Mouse (Mus musculus) limb, embryonic 13.5 days (tissue): ENCODE results near the gene F5. TPM values are rescaled to one million over a fixed set of nuclear protein-coding genes. Genes with fewer than 3 reads are reported as not detected.
A peak's percentile ranks its signal among the peaks of the same experiment; 100 is the strongest.

Experiments used
- ATAC-seq: fragments of 200-750 bp; cut with Nextera tagmentation; 2 replicates; pipeline ENCODE4 v1.8.0; 2017; ENCODE audit warnings: low read depth, moderate number of reproducible peaks, moderate TSS enrichment; ENCODE audit not compliant: low FRiP score
- H3K27ac ChIP-seq: fragments of 300-500 bp; sonication (generic); 2 replicates; pipeline ENCODE4 v1.5.1; 2015; ENCODE audit warnings: inconsistent platforms, mild to moderate bottlenecking, moderate library complexity
- H3K27me3 ChIP-seq: fragments of 300-500 bp; sonication (generic); 2 replicates; pipeline ENCODE4 v1.6.1; 2015; ENCODE audit warnings: mild to moderate bottlenecking, inconsistent platforms
- H3K36me3 ChIP-seq: fragments of 300-500 bp; sonication (generic); 2 replicates; pipeline ENCODE4 v1.6.1; 2015; ENCODE audit warnings: inconsistent platforms, mild to moderate bottlenecking, moderate library complexity
- H3K4me1 ChIP-seq: fragments of 300-500 bp; sonication (generic); 2 replicates; pipeline ENCODE4 v1.6.1; 2015; ENCODE audit warnings: inconsistent platforms
- H3K4me2 ChIP-seq: fragments of 300-500 bp; sonication (generic); replicated peaks from 2 replicates; pipeline ENCODE4 v1.6.1; 2015; ENCODE audit warnings: inconsistent platforms, mild to moderate bottlenecking, moderate library complexity
- H3K4me3 ChIP-seq: fragments of 300-500 bp; sonication (generic); 2 replicates; pipeline ENCODE4 v1.5.1; 2015; ENCODE audit warnings: moderate library complexity, mild to moderate bottlenecking, inconsistent platforms
- H3K9ac ChIP-seq: fragments of 300-500 bp; sonication (generic); 2 replicates; pipeline ENCODE4 v1.6.1; 2015; ENCODE audit warnings: mild to moderate bottlenecking, inconsistent platforms
- H3K9me3 ChIP-seq: fragments of 300-500 bp; sonication (generic); 2 replicates; pipeline ENCODE4 v1.6.1; 2016; ENCODE audit warnings: inconsistent platforms
- WGBS: fragments of 180-500 bp; shearing (Covaris S2); methylation state at CpG from one replicate; pipeline ENCODE4 v1.1.7; 2015; 5-methylcytosine and 5-hydroxymethylcytosine counted together
- polyA plus RNA-seq: library from polyadenylated mRNA; unstranded; fragments of >200 nt; fragmentation: Nextera tagmentation; extraction: Ambion mirVana; gene quantifications from 2 replicates; pipeline ENCODE4 v1.2.1, GENCODE M21; 2015

F5 gene
- polyA plus RNA-seq, result 0.09 and 0.24 TPM in 2 replicates

DNA sequence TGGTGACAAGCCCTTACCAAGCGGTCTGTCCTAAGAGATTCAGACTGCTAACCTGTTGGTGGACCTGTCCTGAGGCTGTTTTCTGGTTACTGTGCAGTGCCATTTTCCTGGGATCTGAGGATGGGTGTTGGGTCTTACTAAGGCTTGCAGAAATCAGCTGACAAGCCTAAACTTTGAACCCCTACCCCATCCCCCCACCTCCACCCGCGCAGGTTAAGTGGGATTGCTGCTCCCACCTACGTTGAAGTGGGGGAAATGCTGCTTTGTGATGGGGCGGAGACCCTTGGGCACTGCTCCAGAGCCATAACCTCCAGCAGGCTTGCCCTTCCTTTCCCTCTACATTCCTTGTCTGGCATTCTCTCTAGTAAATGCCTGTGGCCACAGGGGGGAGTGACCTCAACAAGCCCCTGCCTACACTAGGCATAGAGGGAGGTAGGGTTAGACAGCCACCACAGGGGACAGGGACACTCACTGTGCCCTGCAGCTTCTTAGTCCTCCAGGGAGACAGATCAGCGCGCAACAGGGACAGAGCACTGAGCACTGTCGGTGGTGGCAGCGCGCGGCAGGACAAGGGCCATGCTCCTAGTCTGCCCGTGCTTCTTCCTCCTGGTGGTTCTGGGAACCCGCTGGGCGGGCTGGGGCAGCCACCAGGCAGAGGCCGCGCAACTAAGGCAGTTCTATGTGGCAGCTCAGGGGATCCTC, at the start of gene F5:
Gene F5, plus strand, starts transcription at position 452 of the 702 bp plus-strand sequence.
- H3K4me3 ChIP-seq, result no peak within 1 kb of the TSS
- H3K9ac ChIP-seq, result no peak within 1 kb of the TSS
- H3K4me1 ChIP-seq, result peaks cover 7% of the 10 kb centered on the region
- no peak within 1 kb of the TSS for H3K27ac ChIP-seq
- H3K27me3 ChIP-seq, result peaks cover 6% of the 10 kb centered on the region; the same call in 1 of the 2 replicates
- ATAC-seq, result no peak
- H3K4me2 ChIP-seq, result peak within 1 kb of the TSS; percentile 42; the same call in 1 of the 2 replicates
- no peaks in the 10 kb centered on the region for H3K36me3 ChIP-seq
- no peaks in the 10 kb centered on the region for H3K9me3 ChIP-seq
- WGBS, result 17% methylated on average over 16 of the region's 16 CpGs

DNA sequence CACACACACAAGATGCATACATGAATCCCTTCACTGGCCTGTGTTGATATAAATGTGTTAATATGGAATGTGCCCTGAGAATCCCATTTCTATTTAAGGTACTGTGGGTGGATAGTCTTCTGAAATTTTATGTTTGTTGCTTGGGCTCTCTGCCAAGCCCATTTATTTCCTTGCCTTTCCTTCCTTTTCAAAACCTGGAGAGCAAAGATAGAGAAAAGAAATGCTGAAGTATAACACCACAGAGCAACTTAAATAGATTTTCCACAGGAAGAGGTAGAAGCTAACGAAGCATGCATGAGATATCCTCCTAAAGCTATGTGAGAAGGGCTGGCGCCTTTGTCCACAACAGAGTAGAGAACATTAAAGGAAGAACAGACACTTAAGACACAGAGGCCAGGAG, 41.9 kb upstream of the F5 start:
- WGBS, result 86% methylated on average over 2 of the region's 2 CpGs
- no peak for ATAC-seq
- no peaks in the 10 kb centered on the region for H3K4me1 ChIP-seq
- no peaks in the 10 kb centered on the region for H3K36me3 ChIP-seq
- H3K4me2 ChIP-seq, result no peak overlapping the region
- H3K4me3 ChIP-seq, result no peak overlapping the region
- no peaks in the 10 kb centered on the region for H3K9me3 ChIP-seq
- H3K27me3 ChIP-seq, result no peaks in the 10 kb centered on the region
- H3K27ac ChIP-seq, result no peak overlapping the region
- no peak overlapping the region for H3K9ac ChIP-seq

DNA sequence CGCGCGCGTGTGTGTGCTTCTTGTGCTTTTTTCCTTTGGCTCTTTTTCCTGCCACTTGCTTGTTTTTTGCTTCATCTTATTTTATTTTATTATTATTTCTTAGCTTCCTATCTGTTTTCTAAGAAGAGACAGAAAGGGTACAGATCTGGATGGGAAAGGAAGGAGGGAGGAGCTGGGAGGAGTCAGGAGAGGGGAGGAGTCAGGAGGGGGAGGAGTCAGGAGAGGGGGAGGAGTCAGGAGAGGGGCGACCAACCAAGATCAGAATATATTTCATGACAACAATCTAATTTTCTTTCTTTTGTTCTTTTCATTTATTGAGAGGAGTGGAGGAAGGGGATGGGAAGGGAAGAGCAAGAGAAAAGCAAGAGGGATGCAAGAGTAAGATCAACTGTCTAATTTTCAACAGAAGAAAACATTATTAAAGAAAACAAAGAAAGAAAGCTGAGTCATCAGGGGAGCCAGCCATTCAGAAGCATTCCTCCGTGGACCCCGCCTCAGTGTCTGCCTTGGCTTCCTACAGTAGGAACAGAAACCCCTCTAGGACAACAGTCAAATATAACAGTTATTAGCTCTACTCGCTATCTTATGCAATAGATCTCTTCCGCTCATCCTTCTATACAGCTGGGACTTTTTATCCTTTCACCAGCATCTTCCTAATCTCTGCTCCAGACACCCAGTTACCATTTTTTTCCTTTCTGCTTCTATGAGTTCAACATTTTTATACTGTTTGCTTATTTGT, 40.9 kb upstream of the F5 start:
- Histone ChIP-seq H3K9ac (no peak overlapping the region), H3K9me3 (no peaks in the 10 kb centered on the region), H3K4me3 (no peak overlapping the region), H3K36me3 (no peaks in the 10 kb centered on the region), H3K27me3 (no peaks in the 10 kb centered on the region), H3K4me2 (no peak overlapping the region), H3K4me1 (no peaks in the 10 kb centered on the region), H3K27ac (no peak overlapping the region)
- 94% methylated on average over 9 of the region's 9 CpGs for WGBS
- no peak for ATAC-seq

DNA sequence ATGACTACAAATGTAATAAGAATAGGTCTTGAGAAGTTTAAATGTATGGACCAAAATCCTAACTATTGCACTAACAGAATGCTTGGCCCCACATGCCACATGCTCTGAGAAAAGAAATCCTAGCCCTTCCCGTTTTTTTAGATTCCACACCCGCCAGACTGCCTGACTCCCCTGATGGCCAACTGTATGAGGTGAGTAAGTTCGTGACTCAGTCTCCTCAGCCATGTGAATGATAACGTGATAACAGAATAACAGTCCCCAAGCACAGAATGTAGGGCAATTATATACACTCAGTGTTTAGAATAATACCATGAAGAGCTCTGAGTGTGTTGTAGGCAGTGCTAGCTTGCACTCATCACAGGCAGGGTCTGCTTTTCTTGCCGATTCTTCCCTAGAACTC, 37.4 kb upstream of the F5 start:
- Histone ChIP-seq H3K4me1 (0 out of 2 replicates have a peak, but pooled peaks cover 3% of the 10 kb centered on the region), H3K9ac (no peak overlapping the region), H3K36me3 (no peaks in the 10 kb centered on the region), H3K27ac (no peak overlapping the region), H3K9me3 (no peaks in the 10 kb centered on the region), H3K4me3 (no peak overlapping the region), H3K4me2 (no peak overlapping the region), H3K27me3 (no peaks in the 10 kb centered on the region)
- ATAC-seq, result no peak
- WGBS, result 76% methylated on average over 5 of the region's 5 CpGs

DNA sequence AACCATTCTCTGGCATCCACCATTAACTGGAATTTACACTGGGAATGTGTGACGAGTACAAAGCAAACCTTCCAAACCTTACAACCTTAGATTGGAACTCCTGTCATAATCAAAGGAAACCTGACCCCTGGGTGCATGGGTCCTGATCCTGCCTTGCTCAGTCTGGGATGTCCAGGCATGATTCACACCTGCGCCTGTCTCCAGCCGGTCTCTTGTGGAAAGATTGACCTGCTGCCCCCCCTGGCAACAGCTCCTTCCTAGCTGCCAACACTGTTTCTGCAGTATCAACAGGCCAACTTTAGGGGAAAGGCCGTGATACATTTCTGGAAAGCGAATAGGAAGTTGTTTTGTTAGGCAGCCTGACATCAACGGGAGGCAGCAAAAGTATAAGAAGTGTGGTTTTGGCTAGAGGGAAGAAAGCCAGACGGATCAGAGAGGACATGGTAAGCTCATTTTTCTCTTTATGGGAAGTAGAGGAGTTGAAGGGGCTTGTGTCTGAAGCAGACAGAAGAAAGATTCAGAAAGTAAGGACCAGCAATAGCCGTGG, 36.6 kb upstream of the F5 start, which contains the start of gene Selp:
Gene Selp, plus strand, starts transcription at position 318 of the 547 bp plus-strand sequence.
- Histone ChIP-seq H3K4me2 (no peak within 1 kb of the TSS), H3K27me3 (no peaks in the 10 kb centered on the region), H3K9me3 (no peaks in the 10 kb centered on the region), H3K27ac (no peak within 1 kb of the TSS), H3K36me3 (no peaks in the 10 kb centered on the region), H3K9ac (no peak within 1 kb of the TSS), H3K4me1 (0 out of 2 replicates have a peak, but pooled peaks cover 5% of the 10 kb centered on the region), H3K4me3 (no peak within 1 kb of the TSS)
- WGBS, result 57% methylated on average over 8 of the region's 8 CpGs
- ATAC-seq, result no peak

DNA sequence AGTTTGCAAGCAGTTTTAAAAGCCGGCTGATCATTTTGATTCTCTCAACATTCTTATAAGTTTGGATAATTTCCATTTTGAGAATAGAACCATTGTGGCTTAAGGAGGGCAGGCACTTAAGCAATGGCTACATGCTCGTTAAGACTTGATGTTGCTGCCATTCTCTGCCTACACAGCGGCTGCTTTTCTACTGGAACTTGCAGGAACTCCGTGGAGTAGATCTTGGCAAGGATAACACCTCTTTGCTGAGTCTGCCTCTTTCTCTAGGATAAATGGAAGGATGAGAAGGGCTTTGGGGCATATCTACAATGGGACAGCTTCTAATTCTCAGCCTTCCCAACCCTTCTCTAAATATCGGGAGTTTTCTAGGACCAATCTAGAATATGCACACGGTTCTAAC, 36.0 kb upstream of the F5 start:
- H3K4me1 ChIP-seq, result 0 out of 2 replicates have a peak, but pooled peaks cover 5% of the 10 kb centered on the region
- no peak for ATAC-seq
- H3K9me3 ChIP-seq, result no peaks in the 10 kb centered on the region
- no peaks in the 10 kb centered on the region for H3K36me3 ChIP-seq
- H3K27ac ChIP-seq, result no peak overlapping the region
- H3K9ac ChIP-seq, result no peak overlapping the region
- no peaks in the 10 kb centered on the region for H3K27me3 ChIP-seq
- no peak overlapping the region for H3K4me3 ChIP-seq
- WGBS, result 82% methylated on average over 6 of the region's 6 CpGs
- H3K4me2 ChIP-seq, result no peak overlapping the region

DNA sequence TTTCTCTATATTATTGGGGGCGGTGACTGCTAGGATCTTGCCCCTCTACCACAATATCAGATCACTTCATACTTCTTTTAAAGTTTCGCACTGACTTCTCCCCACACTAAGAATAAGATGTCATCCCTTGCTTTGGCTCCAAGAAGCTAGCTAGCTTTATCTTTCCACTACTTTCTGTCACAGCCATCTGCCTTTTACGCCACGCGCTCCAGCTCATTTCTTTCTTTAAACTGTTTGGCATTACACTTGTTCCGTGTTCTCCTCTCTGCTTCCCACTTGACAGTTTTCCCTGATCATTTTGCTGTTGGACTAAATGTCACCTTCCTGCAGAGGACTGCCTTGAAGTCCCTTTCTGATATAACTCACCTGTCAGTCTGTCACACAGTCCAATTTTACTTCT, 33.8 kb upstream of the F5 start:
- Histone ChIP-seq H3K9ac (no peak overlapping the region), H3K27me3 (no peaks in the 10 kb centered on the region), H3K36me3 (no peaks in the 10 kb centered on the region), H3K4me1 (0 out of 2 replicates have a peak, but pooled peaks cover 5% of the 10 kb centered on the region), H3K4me3 (no peak overlapping the region), H3K27ac (no peak overlapping the region), H3K9me3 (no peaks in the 10 kb centered on the region), H3K4me2 (no peak overlapping the region)
- ATAC-seq, result no peak
- 91% methylated on average over 6 of the region's 6 CpGs for WGBS

DNA sequence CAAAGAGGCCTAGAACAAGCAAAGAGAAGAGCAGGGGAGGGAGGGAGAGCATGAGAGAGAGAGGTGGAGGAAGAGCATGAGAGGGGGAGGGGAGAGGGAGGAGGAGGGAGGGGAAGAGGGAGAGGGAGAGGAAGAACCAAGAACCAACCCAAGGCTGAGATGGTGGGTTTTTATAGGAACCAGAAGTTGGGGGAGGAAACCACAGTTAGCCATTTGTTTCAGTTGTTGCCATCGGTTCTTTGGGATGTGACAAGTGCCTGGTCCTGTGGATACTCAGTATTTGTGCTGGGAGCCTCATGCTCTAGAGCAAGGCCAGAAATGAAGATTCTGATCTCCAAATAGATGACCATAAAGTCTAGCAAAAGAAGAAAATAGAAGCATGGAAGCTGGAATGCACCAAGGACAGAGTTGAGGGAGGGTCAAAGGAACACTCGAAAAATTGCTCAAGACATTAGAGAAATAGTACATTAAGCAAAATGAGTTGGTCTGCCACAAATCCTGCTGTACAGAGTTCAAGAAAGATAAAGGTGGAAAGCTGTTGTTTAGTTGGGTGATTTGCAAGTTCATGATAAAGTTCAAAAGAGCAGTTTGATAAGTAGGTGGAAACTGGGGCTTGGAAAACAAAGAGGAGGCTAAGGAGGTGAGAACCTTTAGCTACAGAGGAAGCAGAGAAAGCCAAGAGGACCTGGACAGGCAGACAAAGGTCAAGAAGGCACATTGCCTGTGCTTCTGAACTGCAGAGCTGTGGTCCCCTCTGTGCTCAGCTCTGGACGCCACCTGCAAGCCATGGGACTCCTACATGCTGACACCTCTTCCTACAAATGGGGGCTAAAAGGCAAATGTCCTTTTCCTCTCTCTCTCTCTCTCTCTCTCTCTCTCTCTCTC, 31.5 kb upstream of the F5 start:
- WGBS, result 70% methylated on average over 3 of the region's 3 CpGs
- Histone ChIP-seq H3K9me3 (no peaks in the 10 kb centered on the region), H3K4me1 (0 out of 2 replicates have a peak, but pooled peaks cover 5% of the 10 kb centered on the region), H3K27ac (no peak overlapping the region), H3K27me3 (no peaks in the 10 kb centered on the region), H3K9ac (no peak overlapping the region), H3K36me3 (no peaks in the 10 kb centered on the region), H3K4me2 (no peak overlapping the region), H3K4me3 (no peak overlapping the region)
- ATAC-seq, result no peak

DNA sequence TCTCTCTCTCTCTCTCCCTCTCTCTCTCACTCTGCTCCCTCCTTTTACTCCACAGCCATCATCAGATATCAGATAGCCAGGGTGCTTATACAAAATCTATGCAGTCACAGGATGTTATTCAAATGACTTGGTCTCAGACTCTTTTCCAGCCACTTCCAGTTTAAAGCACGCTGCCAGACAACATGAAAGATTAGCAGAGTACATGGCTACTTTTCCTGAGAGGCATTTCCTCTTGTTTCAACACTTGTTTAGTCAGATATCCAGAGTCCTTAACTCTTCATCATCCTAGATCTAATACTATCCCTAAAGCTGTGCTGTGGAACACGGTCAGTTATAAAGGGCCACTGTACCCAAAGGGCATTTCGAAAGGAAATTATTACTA, 30.9 kb upstream of the F5 start:
- Histone ChIP-seq H3K9me3 (no peaks in the 10 kb centered on the region), H3K36me3 (no peaks in the 10 kb centered on the region), H3K9ac (no peak overlapping the region), H3K27ac (no peak overlapping the region), H3K4me3 (no peak overlapping the region), H3K4me2 (no peak overlapping the region), H3K4me1 (0 out of 2 replicates have a peak, but pooled peaks cover 5% of the 10 kb centered on the region), H3K27me3 (no peaks in the 10 kb centered on the region)
- no peak for ATAC-seq
- WGBS, result 87% methylated on average over 3 of the region's 3 CpGs

DNA sequence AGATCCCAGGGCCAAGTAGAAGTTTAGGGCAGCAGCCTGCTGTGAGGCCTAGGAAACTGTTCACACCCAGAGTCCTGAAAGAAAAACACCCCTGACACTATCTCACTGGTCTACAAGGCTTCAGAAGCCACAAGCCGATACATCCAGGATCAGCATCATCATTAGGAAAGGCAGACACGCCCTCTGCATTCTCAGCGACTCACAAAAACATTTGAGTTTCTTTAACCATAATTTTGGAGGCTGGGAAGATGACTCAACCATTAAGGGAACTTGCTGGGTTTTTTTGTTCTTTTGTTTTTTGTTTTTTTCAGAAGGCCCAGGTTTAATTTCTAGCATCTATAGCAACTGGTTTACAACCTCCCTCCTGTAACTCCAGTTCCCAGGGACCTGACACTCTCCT, 27.8 kb upstream of the F5 start:
- no peaks in the 10 kb centered on the region for H3K27me3 ChIP-seq
- no peak overlapping the region for H3K4me2 ChIP-seq
- ATAC-seq, result no peak
- H3K4me1 ChIP-seq, result 0 out of 2 replicates have a peak, but pooled peaks cover 5% of the 10 kb centered on the region
- WGBS, result 35% methylated on average over 3 of the region's 3 CpGs
- H3K9ac ChIP-seq, result no peak overlapping the region
- H3K9me3 ChIP-seq, result no peaks in the 10 kb centered on the region
- no peak overlapping the region for H3K4me3 ChIP-seq
- H3K36me3 ChIP-seq, result no peaks in the 10 kb centered on the region
- H3K27ac ChIP-seq, result no peak overlapping the region

DNA sequence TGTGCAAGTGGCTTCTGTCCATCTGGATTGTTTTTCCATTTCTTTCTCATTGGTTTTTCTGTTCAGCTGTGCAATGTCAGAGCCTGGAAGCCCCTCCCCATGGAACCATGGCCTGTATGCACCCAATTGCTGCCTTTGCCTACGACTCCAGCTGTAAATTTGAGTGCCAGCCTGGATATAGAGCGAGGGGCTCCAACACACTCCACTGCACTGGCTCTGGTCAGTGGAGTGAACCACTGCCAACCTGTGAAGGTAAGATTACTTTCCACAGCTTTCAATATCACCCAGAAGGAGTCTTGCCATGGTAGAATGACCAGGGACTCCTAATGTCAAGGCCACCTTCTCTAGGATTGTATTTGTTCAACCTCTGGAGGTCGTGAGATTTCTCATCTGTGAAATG, 21.6 kb upstream of the F5 start:
- no peaks in the 10 kb centered on the region for H3K27me3 ChIP-seq
- H3K4me1 ChIP-seq, result no peaks in the 10 kb centered on the region
- H3K4me2 ChIP-seq, result no peak overlapping the region
- ATAC-seq, result no peak
- no peaks in the 10 kb centered on the region for H3K36me3 ChIP-seq
- H3K4me3 ChIP-seq, result no peak overlapping the region
- H3K9ac ChIP-seq, result no peak overlapping the region
- WGBS, result 66% methylated on average over 3 of the region's 3 CpGs
- H3K27ac ChIP-seq, result no peak overlapping the region
- H3K9me3 ChIP-seq, result no peaks in the 10 kb centered on the region
